Mouse (Mus musculus): ENCODE results near the gene Smad9.

- no peak for TF ChIP-seq CTCF (IDR thresholded peaks at IDR 0.05; ENCODE audit: low read depth, low read length)
- TF ChIP-seq TAL1 (conservative IDR thresholded peaks at IDR 0.05; ENCODE audit: low read depth, low read length) = no peak
- no peak for TF ChIP-seq GATA1 (IDR thresholded peaks at IDR 0.05; ENCODE audit: borderline replicate concordance, low read length)
- TF ChIP-seq GATA2 (IDR thresholded peaks at IDR 0.05; ENCODE audit: borderline replicate concordance, low read depth, low read length) = no peak
Observed at GRCm38 (mm10) chr3:54718947-54719346, 36.4 kb upstream of the Smad9 start.
